Mouse (Mus musculus) fibroblast of lung, adult 2 months (primary cell): ENCODE results near the gene Ints5.
"Not testable (repeated sequence)": the region's sequence is repeated elsewhere in the genome, so short reads cannot be mapped to it uniquely, and the experiment has no call there.

Experiments used
- DNase-seq: peaks from one replicate; pipeline ENCODE4 v3.0.0-alpha.2; 2011; ENCODE audit warnings: low read depth

Gene Ints5

GRCm38 (mm10) chr19:8887585-8888463 lies 5.0 kb upstream of the Ints5 start:
- DNase-seq = no peak

- peak; percentile 79 for DNase-seq
Measured at GRCm38 (mm10) chr19:8888511-8889385, 4.1 kb upstream of the Ints5 start, which contains the start of the genes 1810009A15Rik and Gm49416. TSS of gene 1810009A15Rik (plus strand) at chr19:8888853. TSS of gene Gm49416 (plus strand) at chr19:8888926.

- no peak for DNase-seq
Measured at GRCm38 (mm10) chr19:8895397-8895960, 2.7 kb downstream of the Ints5 start.

GRCm38 (mm10) chr19:8896231-8896630 lies 3.4 kb downstream of the Ints5 start:
- DNase-seq = not testable (repeated sequence)

- not testable (repeated sequence) for DNase-seq
Measured at GRCm38 (mm10) chr19:8897211-8897864, 4.5 kb downstream of the Ints5 start.

GRCm38 (mm10) chr19:8897865-8898495 lies 5.2 kb downstream of the Ints5 start, which contains the start of gene Ganab:
TSS of gene Ganab (plus strand) at chr19:8898071.
- DNase-seq = peak; percentile 80

GRCm38 (mm10) chr19:8898576-8898975 lies 5.8 kb downstream of the Ints5 start:
- DNase-seq = no peak

GRCm38 (mm10) chr19:8899079-8899478 lies 6.3 kb downstream of the Ints5 start:
- no peak for DNase-seq

- DNase-seq = no peak
Measured at GRCm38 (mm10) chr19:8903412-8903811, 10.6 kb downstream of the Ints5 start.

- DNase-seq = no peak
Measured at GRCm38 (mm10) chr19:8908531-8908930, 15.7 kb downstream of the Ints5 start.

GRCm38 (mm10) chr19:8911810-8912209 lies 19.0 kb downstream of the Ints5 start:
- DNase-seq = no peak

GRCm38 (mm10) chr19:8914212-8914611 lies 21.4 kb downstream of the Ints5 start:
- DNase-seq = no peak

GRCm38 (mm10) chr19:8919000-8919399 lies 26.2 kb downstream of the Ints5 start:
- DNase-seq = no peak

GRCm38 (mm10) chr19:8919684-8920072 lies 26.9 kb downstream of the Ints5 start:
- no peak for DNase-seq

- DNase-seq = peak; percentile 83
Measured at GRCm38 (mm10) chr19:8920073-8920736, 27.4 kb downstream of the Ints5 start, which contains the start of gene B3gat3. TSS of gene B3gat3 (plus strand) at chr19:8920374.

GRCm38 (mm10) chr19:8920836-8921291 lies 28.1 kb downstream of the Ints5 start:
- no peak for DNase-seq

GRCm38 (mm10) chr19:8921741-8922140 lies 28.9 kb downstream of the Ints5 start:
- DNase-seq = no peak

- DNase-seq = no peak
Measured at GRCm38 (mm10) chr19:8926766-8927165, 34.0 kb downstream of the Ints5 start.

- no peak for DNase-seq
Measured at GRCm38 (mm10) chr19:8927891-8928525, 35.2 kb downstream of the Ints5 start.

GRCm38 (mm10) chr19:8928689-8929223 lies 36.0 kb downstream of the Ints5 start:
- no peak for DNase-seq
